ENCODE assay signal across 19 mouse cellular contexts in genomic region chr6:51075026-51075425, GRCm38 (mm10).
DNase-seq lines count a peak whose midpoint lies in the region; ATAC-seq and TF ChIP-seq lines count a peak whose summit lies in the region.
"Had no signal": no experiment of that assay in that cellular context is flagged by ENCODE, and none has a peak within 500 bp of the region (broad histone marks: within the 10 kb centered on the region; RNA-seq: fewer than 3 reads in every experiment).

No protein-coding gene starts in this region.

- H3K36me3 ChIP-seq in intestine, embryonic 14.5 days (ENCODE audit: control insufficient read depth, insufficient read depth, low read length): no peaks in the 10 kb centered on the region
- H3K36me3 ChIP-seq in intestine, postnatal 0 days (ENCODE audit: control insufficient read depth, insufficient read depth): no peaks in the 10 kb centered on the region
- no peaks in the 10 kb centered on the region for H3K36me3 ChIP-seq in midbrain, embryonic 12.5 days
- no peaks in the 10 kb centered on the region for H3K36me3 ChIP-seq in midbrain, embryonic 16.5 days (ENCODE audit: control insufficient read depth, insufficient read depth, low read length)
- no peaks in the 10 kb centered on the region for H3K36me3 ChIP-seq in hindbrain, embryonic 12.5 days
- no peaks in the 10 kb centered on the region for H3K36me3 ChIP-seq in midbrain, embryonic 13.5 days
- H3K36me3 ChIP-seq: heart, embryonic 10.5 days had no signal

- H3K9ac ChIP-seq in intestine, embryonic 14.5 days (ENCODE audit: low read length): no peak overlapping the region
- H3K9ac ChIP-seq in intestine, postnatal 0 days (ENCODE audit: low read depth, low read length): no peak overlapping the region
- H3K9ac ChIP-seq in midbrain, embryonic 12.5 days (replicated peaks): no peak overlapping the region
- H3K9ac ChIP-seq in midbrain, embryonic 16.5 days (ENCODE audit: low read depth, low read length): no peak overlapping the region
- no peak overlapping the region for H3K9ac ChIP-seq in hindbrain, embryonic 12.5 days
- H3K9ac ChIP-seq in midbrain, embryonic 13.5 days (replicated peaks): no peak overlapping the region
- H3K9ac ChIP-seq: liver, embryonic 14.5 days had no signal

- H3K4me1 ChIP-seq in intestine, embryonic 14.5 days (replicated peaks; ENCODE audit: control insufficient read depth, insufficient read depth, low read length): peaks cover 18% of the 10 kb centered on the region
- no peaks in the 10 kb centered on the region; the same call in 1 of the 2 replicates for H3K4me1 ChIP-seq in intestine, postnatal 0 days (replicated peaks; ENCODE audit: control insufficient read depth, insufficient read depth, low read length)
- peaks cover 60% of the 10 kb centered on the region for H3K4me1 ChIP-seq in midbrain, embryonic 12.5 days
- peaks cover 12% of the 10 kb centered on the region for H3K4me1 ChIP-seq in midbrain, embryonic 16.5 days (ENCODE audit: control insufficient read depth, insufficient read depth, low read length)
- peaks cover 44% of the 10 kb centered on the region for H3K4me1 ChIP-seq in hindbrain, embryonic 12.5 days
- H3K4me1 ChIP-seq in midbrain, embryonic 13.5 days (replicated peaks): peaks cover 62% of the 10 kb centered on the region
- H3K4me1 ChIP-seq: megakaryocyte, embryonic 14.5 days had no signal

- no peak for ATAC-seq in intestine, embryonic 14.5 days (replicated peaks; ENCODE audit: low FRiP score, low TSS enrichment, low read depth)
- no peak for ATAC-seq in intestine, postnatal 0 days
- no peak for ATAC-seq in midbrain, embryonic 12.5 days (ENCODE audit: low FRiP score, low read depth)
- ATAC-seq in midbrain, embryonic 16.5 days: no peak
- no peak for ATAC-seq in hindbrain, embryonic 12.5 days (ENCODE audit: low FRiP score)
- no peak for ATAC-seq in midbrain, embryonic 13.5 days
- ATAC-seq: activated CD4-positive, CD25-positive, alpha-beta regulatory T cell, adult 4 months had no signal

- WGBS in intestine, embryonic 14.5 days: 37% methylated on average over 8 of the region's 8 CpGs
- 30% methylated on average over 8 of the region's 8 CpGs for WGBS in intestine, postnatal 0 days
- WGBS in midbrain, embryonic 12.5 days: 82% methylated on average over 8 of the region's 8 CpGs
- 75% methylated on average over 8 of the region's 8 CpGs for WGBS in midbrain, embryonic 16.5 days
- WGBS in hindbrain, embryonic 12.5 days: 71% methylated on average over 8 of the region's 8 CpGs
- WGBS in midbrain, embryonic 13.5 days: 78% methylated on average over 8 of the region's 8 CpGs

- TF ChIP-seq CTCF in intestine, postnatal 0 days (IDR thresholded peaks at IDR 0.05; ENCODE audit: low read depth): no peak

- DNase-seq in intestine, embryonic 14.5 days (ENCODE audit: low spot score): no peak
- DNase-seq in urinary bladder, postnatal 4 days (ENCODE audit: low spot score in 2 of 2): no peak
- DNase-seq in cerebellum, postnatal 14 days: no peak
- DNase-seq: adrenal gland, postnatal 36 days; cerebellum, postnatal 10 days; gastrocnemius, postnatal 36 days; heart, postnatal 14 days; kidney, adult 11 months; kidney, postnatal 14 days; layer of hippocampus, adult 9-11 months had no signal

- no peaks in the 10 kb centered on the region for H3K27me3 ChIP-seq in intestine, embryonic 14.5 days (replicated peaks; ENCODE audit: control insufficient read depth, insufficient read depth, low read length)
- no peaks in the 10 kb centered on the region for H3K27me3 ChIP-seq in intestine, postnatal 0 days (replicated peaks; ENCODE audit: control insufficient read depth, insufficient read depth, low read length)
- 0 out of 2 replicates have a peak, but pooled peaks cover 6% of the 10 kb centered on the region for H3K27me3 ChIP-seq in midbrain, embryonic 12.5 days
- no peaks in the 10 kb centered on the region for H3K27me3 ChIP-seq in midbrain, embryonic 16.5 days (ENCODE audit: control insufficient read depth, insufficient read depth, low read depth, low read length)
- H3K27me3 ChIP-seq in hindbrain, embryonic 12.5 days: no peaks in the 10 kb centered on the region
- no peaks in the 10 kb centered on the region for H3K27me3 ChIP-seq in midbrain, embryonic 13.5 days

- 0 out of 2 replicates have a peak overlapping the region, but pooled peaks have one; percentile 34 for H3K27ac ChIP-seq in intestine, embryonic 14.5 days (ENCODE audit: low read depth)
- H3K27ac ChIP-seq in intestine, postnatal 0 days (ENCODE audit: low read depth, low read length): no peak overlapping the region
- peak overlapping the region; percentile 89 for H3K27ac ChIP-seq in midbrain, embryonic 12.5 days (replicated peaks)
- no peak overlapping the region for H3K27ac ChIP-seq in midbrain, embryonic 16.5 days (ENCODE audit: low read length)
- H3K27ac ChIP-seq in hindbrain, embryonic 12.5 days: peak overlapping the region; percentile 80
- peak overlapping the region; percentile 80; the same call in 1 of the 2 replicates for H3K27ac ChIP-seq in midbrain, embryonic 13.5 days
- H3K27ac ChIP-seq: liver, embryonic 14.5 days had no signal

- no peaks in the 10 kb centered on the region for H3K9me3 ChIP-seq in intestine, embryonic 14.5 days (ENCODE audit: control insufficient read depth, low read length)
- no peaks in the 10 kb centered on the region for H3K9me3 ChIP-seq in intestine, postnatal 0 days (ENCODE audit: control insufficient read depth)
- no peaks in the 10 kb centered on the region for H3K9me3 ChIP-seq in midbrain, embryonic 12.5 days
- no peaks in the 10 kb centered on the region for H3K9me3 ChIP-seq in midbrain, embryonic 16.5 days (replicated peaks; ENCODE audit: control insufficient read depth, low read length, poor library complexity, severe bottlenecking)
- no peaks in the 10 kb centered on the region for H3K9me3 ChIP-seq in hindbrain, embryonic 12.5 days (replicated peaks)
- H3K9me3 ChIP-seq in midbrain, embryonic 13.5 days: no peaks in the 10 kb centered on the region
- H3K9me3 ChIP-seq: heart, embryonic 10.5 days; megakaryocyte, embryonic 14.5 days had no signal

- H3K4me3 ChIP-seq in intestine, embryonic 14.5 days (ENCODE audit: low read depth, low read length): no peak overlapping the region
- no peak overlapping the region for H3K4me3 ChIP-seq in intestine, postnatal 0 days (ENCODE audit: low read depth, low read length)
- H3K4me3 ChIP-seq in midbrain, embryonic 12.5 days: no peak overlapping the region
- no peak overlapping the region for H3K4me3 ChIP-seq in midbrain, embryonic 16.5 days (ENCODE audit: low read depth, low read length)
- H3K4me3 ChIP-seq in hindbrain, embryonic 12.5 days: no peak overlapping the region
- H3K4me3 ChIP-seq in midbrain, embryonic 13.5 days (replicated peaks): no peak overlapping the region
- H3K4me3 ChIP-seq: heart, embryonic 10.5 days; megakaryocyte, embryonic 14.5 days had no signal

- H3K4me2 ChIP-seq in intestine, embryonic 14.5 days (ENCODE audit: low read length): no peak overlapping the region
- no peak overlapping the region for H3K4me2 ChIP-seq in intestine, postnatal 0 days (replicated peaks; ENCODE audit: low read depth)
- H3K4me2 ChIP-seq in midbrain, embryonic 12.5 days (replicated peaks): no peak overlapping the region
- no peak overlapping the region for H3K4me2 ChIP-seq in midbrain, embryonic 16.5 days (ENCODE audit: low read length)
- no peak overlapping the region for H3K4me2 ChIP-seq in hindbrain, embryonic 12.5 days (replicated peaks)
- no peak overlapping the region for H3K4me2 ChIP-seq in midbrain, embryonic 13.5 days (replicated peaks)

Comparison
In these comparisons a context has a peak if more than half of its experiments do, and no peak if none do; other contexts are left out.
1. H3K27ac ChIP-seq: peak in intestine, embryonic 14.5 days (single experiment), midbrain, embryonic 12.5 days (single experiment), hindbrain, embryonic 12.5 days (single experiment) and midbrain, embryonic 13.5 days (single experiment); none in intestine, postnatal 0 days (single experiment) and midbrain, embryonic 16.5 days (single experiment).